Mouse (Mus musculus): ENCODE measurements around the gene Mgme1.

Mgme1 gene

GRCm38 (mm10) chr2:144305721-144306294 lies 35.3 kb downstream of the Mgme1 start:
- no peak for DNase-seq (ENCODE audit: low spot score)

DNA sequence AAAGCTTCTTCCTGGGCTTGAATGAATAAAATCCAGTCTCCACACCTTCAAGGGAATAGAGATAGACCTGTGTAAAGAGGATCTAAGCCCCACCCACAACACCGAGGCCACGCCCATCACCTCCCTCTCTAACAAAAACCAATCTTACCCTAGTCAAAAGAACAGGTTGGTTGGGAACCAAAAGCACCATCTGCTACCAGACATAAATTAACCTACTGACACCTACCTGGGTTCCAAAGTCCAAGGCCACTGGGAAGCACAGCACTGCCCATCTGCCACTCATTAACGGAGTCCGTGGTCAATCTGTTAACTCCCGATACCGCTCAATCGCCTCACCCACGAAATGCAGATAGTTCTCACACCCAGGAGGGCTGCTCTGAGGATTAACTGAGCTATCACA lies 38.1 kb downstream of the Mgme1 start:
- DNase-seq (ENCODE audit: low spot score): no peak

GRCm38 (mm10) chr2:144310273-144310672 lies 39.8 kb downstream of the Mgme1 start:
- no peak for DNase-seq (ENCODE audit: low spot score)

DNA sequence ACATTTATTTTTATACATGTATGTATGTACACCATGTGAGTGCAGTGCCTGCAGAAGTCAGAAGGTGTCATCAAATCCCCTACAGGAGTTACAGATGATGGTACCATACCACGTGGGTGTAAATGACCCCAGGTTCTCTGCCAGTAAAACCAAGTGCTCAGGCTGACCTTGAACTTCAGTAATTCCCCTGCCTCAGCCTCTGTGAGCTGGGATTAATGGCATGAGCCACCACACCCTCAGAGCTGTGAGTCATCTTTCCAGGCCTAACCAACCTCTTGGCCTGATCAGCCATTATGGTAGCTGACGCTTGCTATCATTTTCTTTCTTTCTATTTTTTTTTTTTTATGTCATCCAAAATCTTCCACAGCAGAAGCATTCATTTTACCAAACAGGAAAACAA lies 40.9 kb downstream of the Mgme1 start:
- DNase-seq (ENCODE audit: low spot score): no peak

- no peak for DNase-seq (ENCODE audit: low spot score)
Observed at GRCm38 (mm10) chr2:144324218-144324617, 53.8 kb downstream of the Mgme1 start.

GRCm38 (mm10) chr2:144329451-144329850 lies 59.0 kb downstream of the Mgme1 start:
- DNase-seq (ENCODE audit: low spot score): no peak

DNA sequence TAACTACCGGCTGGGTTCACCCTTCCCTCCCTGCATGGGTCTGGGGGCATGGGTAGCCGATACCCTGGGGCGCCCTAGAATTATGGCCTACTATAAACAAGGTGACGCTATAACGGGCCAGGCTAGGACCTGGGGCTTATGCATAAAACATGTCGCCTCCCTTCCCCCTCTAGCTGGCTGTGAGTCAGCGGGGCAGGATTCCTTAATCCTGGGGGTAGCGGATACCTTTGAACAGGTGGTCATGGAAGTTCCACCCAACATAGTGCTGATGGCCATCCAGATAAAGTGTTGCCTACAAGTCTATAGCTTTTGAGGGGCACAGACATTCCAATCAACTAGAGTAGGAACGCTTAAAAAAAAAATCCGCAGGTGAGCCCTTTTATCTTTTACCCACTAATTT lies 59.5 kb downstream of the Mgme1 start:
- no peak for DNase-seq (ENCODE audit: low spot score)

DNA sequence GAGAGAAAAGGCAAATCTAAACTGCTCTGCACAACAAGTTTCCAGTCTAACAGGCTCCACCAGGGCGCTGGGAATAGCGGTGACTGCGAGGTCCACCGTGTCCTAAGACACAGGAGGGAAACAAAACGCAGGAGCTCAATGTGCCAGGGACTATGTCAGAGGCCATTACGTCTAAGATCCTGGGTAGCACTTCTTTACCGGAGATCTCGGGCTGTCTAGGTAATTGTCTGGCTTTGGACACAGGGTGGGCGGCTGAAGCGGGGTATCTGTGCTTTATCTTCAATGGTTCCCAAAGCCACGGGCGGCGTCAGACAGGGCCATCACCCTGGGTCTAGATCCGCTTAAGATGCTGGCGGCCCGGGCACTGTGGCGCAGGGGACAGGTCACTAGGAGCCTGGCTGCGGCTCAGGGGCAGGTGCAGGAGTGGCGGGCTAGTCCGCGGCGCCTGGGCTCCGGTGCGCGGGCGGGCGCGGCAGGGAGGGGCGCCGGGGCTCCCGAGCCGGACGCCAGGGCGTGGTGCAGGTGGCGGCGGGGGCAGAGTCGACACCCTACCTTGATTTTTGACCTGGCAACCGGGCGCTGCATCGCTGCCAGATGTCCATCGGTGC lies 60.0 kb downstream of the Mgme1 start:
- no peak for DNase-seq (ENCODE audit: low spot score)
